Mouse (Mus musculus) heart, postnatal 14 days (tissue): ENCODE results near the gene Esam. TPM values are rescaled to one million over a fixed set of nuclear protein-coding genes. Genes with fewer than 3 reads are reported as not detected.

Source experiments
- total RNA-seq, 2 experiments: library from RNA; stranded (reverse); gene quantifications; 2 replicates each; pipeline ENCODE4 v1.2.3; 2021

The Esam gene
- total RNA-seq, 2 experiments from 2014 or later: 112 to 121 TPM

Other genes with a start within 250 kb of the Esam start
- 1 to 10 TPM; 2.1 to 2.2 TPM for gene Ccdc15, start 179.6 kb upstream of the Esam start, total RNA-seq
- under 1 TPM in 1 of 2 experiments, not detected in 1; 0.07 TPM for gene Hepacam, start 160.7 kb upstream of the Esam start, total RNA-seq
- gene Robo4, start 126.2 kb upstream of the Esam start, total RNA-seq: 10 to 100 TPM; 41.0 to 44.1 TPM
- gene Robo3, start 94.8 kb upstream of the Esam start, total RNA-seq: not detected
- 10 to 100 TPM; 10.5 to 11.3 TPM for gene Msantd2, start 38.8 kb upstream of the Esam start, total RNA-seq
- 10 to 100 TPM in 1 of 2 experiments, 1 to 10 TPM in 1; 7.9 to 11.3 TPM for gene Vsig2, start 11.2 kb downstream of the Esam start, total RNA-seq
- 1 to 10 TPM; 2.4 to 3.9 TPM for gene Nrgn, start 24.8 kb downstream of the Esam start, total RNA-seq
- 1 to 10 TPM; 7.8 to 9.1 TPM for gene Siae, start 27.6 kb downstream of the Esam start, total RNA-seq
- 1 to 10 TPM; 2.1 to 2.9 TPM for gene Spa17, start 85.6 kb downstream of the Esam start, total RNA-seq
- gene Tbrg1, start 129.2 kb downstream of the Esam start, total RNA-seq: 10 to 100 TPM; 38.8 to 41.3 TPM
- not detected for gene Panx3, start 141.2 kb downstream of the Esam start, total RNA-seq
- not detected for gene Olfr160, start 188.2 kb downstream of the Esam start, total RNA-seq
- gene Olfr874, start 217.0 kb downstream of the Esam start, total RNA-seq: not detected
- not detected for gene Olfr875, start 243.8 kb downstream of the Esam start, total RNA-seq